Mouse (Mus musculus) heart, postnatal 0 days (tissue): ENCODE data around the gene App.

Source experiments
- CTCF ChIP-seq: IDR thresholded peaks from 2 replicates; pipeline ENCODE4 v1.5.1; 2016; ENCODE audit warnings: antibody characterized with exemption, control low read depth, low read depth
- EP300 ChIP-seq: IDR thresholded peaks from 2 replicates; pipeline ENCODE4 v1.6.1; 2016; ENCODE audit warnings: antibody characterized with exemption, low read depth

DNA sequence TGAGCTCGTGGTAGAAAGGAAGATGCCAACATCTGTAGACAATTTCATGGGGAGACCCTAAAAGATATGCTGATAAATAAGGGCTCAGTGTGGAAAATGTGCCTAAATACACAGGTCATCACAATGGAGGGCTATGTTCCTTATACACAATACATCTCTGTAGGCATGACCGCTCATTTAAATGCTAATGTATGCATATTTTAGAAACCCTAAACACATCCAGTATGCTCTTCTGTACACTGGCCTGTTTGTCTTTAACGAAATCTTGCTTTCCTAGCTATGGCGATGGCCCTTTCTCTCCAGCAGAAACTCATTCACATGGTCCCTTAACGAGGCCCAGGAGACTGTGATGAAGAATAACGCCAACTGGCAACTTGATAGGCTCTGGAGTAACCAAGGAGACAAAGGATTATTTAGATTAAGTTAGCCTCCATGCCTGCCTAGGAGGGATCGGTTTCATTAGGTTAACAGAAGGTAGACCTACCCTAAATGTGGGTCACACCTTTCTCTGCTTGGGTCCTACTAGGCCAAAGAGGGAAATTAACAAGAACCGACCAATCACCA is 185.8 kb downstream of the App start:
- no peak for TF ChIP-seq EP300
- no peak for TF ChIP-seq CTCF
